Mouse (Mus musculus): ENCODE data around the gene Rnf216. TPM values are rescaled to one million over a fixed set of nuclear protein-coding genes. Genes with fewer than 3 reads are reported as not detected.

Rnf216 gene
- polyA plus RNA-seq, 1 experiment, result 15.7 TPM

- no peak for DNase-seq (ENCODE audit: low read depth, low spot score)
- 94% methylated on average over 3 of the region's 3 CpGs for WGBS
Measured at GRCm38 (mm10) chr5:143106842-143107241, 6.0 kb downstream of the Rnf216 start.

GRCm38 (mm10) chr5:143103231-143103630 lies 9.6 kb downstream of the Rnf216 start:
- 98% methylated on average over 2 of the region's 2 CpGs for WGBS
- DNase-seq (ENCODE audit: low read depth, low spot score), result no peak

- DNase-seq (ENCODE audit: low read depth, low spot score), result no peak
- 81% methylated on average over 1 of the region's 1 CpGs for WGBS
Measured at GRCm38 (mm10) chr5:143101626-143102025, 11.2 kb downstream of the Rnf216 start.

- WGBS, result 87% methylated on average over 7 of the region's 7 CpGs
- no peak for DNase-seq (ENCODE audit: low read depth, low spot score)
Measured at GRCm38 (mm10) chr5:143095256-143095655, 17.5 kb downstream of the Rnf216 start.

DNA sequence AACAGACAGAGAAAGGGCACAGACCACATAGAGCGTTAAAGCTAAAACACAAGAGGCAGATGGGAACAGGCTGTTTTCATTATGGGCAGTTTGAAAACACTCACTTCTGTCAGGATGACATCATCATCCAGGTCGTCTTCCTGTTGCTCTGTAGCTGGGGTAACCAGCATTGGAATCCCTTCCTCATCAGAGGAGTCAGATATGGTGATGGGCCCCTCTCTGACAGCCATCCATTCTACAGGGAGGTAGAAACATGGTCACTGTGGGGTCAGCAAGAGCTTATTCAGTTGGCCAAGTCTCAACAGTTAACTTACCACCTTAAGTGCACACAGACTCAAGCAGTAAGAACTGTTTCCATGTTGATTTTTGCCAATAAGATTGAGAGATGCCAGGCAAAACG lies 19.9 kb downstream of the Rnf216 start:
- DNase-seq (ENCODE audit: low read depth, low spot score), result no peak
- 68% methylated on average over 3 of the region's 3 CpGs for WGBS

DNA sequence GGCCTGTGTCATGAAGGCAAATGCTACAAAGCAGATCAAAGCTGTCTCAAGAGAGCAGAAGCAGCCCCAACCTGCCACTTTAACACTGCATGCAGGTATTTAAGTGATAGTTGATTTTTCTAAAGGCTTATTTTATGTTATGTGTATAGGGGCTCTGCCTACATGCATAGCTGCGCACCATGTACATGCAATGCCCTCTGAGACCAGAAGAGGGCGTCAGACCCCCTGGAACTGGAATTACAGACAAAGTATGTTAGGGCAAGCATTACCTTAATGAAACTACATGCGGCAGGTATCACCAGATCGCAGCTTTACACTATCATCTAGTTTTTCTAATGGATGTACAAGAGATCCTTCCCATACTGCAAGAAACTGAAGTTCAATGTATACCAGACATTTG lies 27.9 kb downstream of the Rnf216 start:
- DNase-seq (ENCODE audit: low read depth, low spot score), result no peak
- 69% methylated on average over 4 of the region's 4 CpGs for WGBS

GRCm38 (mm10) chr5:143079806-143080205 lies 33.0 kb downstream of the Rnf216 start:
- DNase-seq (ENCODE audit: low read depth, low spot score), result no peak
- 98% methylated on average over 1 of the region's 1 CpGs for WGBS

DNA sequence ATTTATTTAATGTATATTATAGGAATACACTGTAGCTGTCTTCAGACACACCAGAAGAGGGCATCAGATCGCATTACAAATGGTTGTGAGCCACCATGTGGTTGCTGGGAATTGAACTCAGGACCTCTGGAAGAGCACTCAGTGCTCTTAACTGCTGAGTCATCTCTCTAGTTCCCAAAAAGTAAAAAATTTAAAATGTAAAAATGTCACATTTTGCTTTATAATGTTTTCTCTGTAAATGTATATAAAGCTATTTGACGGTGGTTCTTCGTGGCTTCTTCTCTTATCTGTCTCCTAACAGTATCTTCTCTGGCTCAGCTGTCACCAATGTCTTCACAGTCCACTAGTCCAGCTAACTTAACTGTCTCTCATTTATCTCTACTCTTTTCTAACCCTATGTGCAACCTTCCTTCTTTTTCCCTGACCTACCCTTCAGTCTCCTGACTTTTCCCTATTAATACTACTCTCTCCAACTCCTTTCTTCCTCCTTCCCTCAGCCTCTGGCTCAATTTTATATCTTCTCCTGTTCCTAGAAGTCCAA lies 36.1 kb downstream of the Rnf216 start:
- DNase-seq (ENCODE audit: low read depth, low spot score), result no peak
- WGBS, result 94% methylated on average over 3 of the region's 3 CpGs

DNA sequence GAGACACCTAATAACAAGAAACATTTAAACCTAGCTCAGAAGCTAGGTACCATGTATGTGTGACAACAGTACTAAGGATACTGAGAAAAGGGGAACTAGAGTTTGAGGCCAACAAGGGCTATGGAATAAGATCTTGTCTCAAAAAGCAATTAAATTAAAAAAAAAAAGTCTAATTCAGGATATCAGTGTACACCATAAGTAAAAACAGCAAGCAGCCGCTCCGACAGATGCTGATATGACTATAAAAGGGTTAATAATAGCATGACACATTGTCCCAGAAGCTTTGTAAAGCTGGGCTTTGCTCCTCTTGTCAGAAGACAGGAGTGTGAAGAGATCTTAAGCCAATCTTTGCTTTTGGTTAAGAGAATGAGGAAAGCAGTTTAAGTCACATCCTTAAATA lies 36.8 kb downstream of the Rnf216 start:
- WGBS, result 96% methylated on average over 2 of the region's 2 CpGs
- no peak for DNase-seq (ENCODE audit: low read depth, low spot score)

- no peak for DNase-seq (ENCODE audit: low read depth, low spot score)
- WGBS, result 91% methylated on average over 2 of the region's 2 CpGs
Measured at GRCm38 (mm10) chr5:143069048-143069447, 43.7 kb downstream of the Rnf216 start.

- 88% methylated on average over 3 of the region's 3 CpGs for WGBS
- DNase-seq (ENCODE audit: low read depth, low spot score), result no peak
Measured at GRCm38 (mm10) chr5:143068382-143068781, 44.4 kb downstream of the Rnf216 start.

DNA sequence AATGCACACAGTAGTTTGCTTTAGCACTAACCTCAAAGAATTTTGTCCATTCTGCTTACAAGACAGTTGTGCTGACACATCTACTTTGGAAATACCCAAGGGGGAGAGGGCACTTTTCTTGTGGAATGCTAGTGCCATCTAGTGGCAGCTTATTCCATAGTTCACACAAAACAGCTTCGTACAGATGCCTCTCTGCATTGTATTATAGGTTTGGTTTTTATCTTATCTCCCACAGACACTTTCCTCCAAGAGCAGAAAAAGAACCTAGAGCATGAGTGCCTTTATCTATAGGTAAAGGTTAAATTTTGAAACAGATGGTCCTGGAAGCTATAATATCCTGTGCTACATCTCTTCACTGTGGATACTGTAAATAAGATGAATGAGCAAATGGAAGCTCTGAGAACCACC lies 46.2 kb downstream of the Rnf216 start:
- DNase-seq (ENCODE audit: low read depth, low spot score), result no peak
- WGBS, result 8% methylated on average over 1 of the region's 1 CpGs

GRCm38 (mm10) chr5:143066096-143066495 lies 46.7 kb downstream of the Rnf216 start:
- DNase-seq (ENCODE audit: low read depth, low spot score), result no peak
- WGBS, result 91% methylated on average over 1 of the region's 1 CpGs

DNA sequence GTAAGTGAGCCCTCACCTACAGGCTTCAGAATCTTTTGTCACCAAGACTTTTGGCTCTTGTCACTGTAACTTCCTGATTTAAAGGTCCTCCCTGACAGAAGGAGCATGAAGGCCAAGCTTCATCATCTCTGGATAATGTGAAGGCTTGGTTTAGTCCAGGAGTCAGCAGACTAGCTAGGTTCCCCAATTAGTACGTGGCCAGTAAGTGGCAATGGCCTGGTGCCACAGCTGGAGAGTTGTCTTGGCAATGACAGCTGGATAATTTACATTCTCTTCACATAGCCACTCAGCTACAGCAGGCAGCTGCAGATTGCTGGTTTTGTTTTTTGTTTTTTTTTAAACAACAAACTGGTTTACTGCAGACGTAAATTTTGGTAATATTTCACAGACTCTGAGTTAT lies 47.6 kb downstream of the Rnf216 start:
- 80% methylated on average over 2 of the region's 2 CpGs for WGBS
- DNase-seq (ENCODE audit: low read depth, low spot score), result no peak

GRCm38 (mm10) chr5:143062251-143062650 lies 50.5 kb downstream of the Rnf216 start:
- WGBS, result 88% methylated on average over 3 of the region's 3 CpGs
- no peak for DNase-seq (ENCODE audit: low read depth, low spot score)

DNA sequence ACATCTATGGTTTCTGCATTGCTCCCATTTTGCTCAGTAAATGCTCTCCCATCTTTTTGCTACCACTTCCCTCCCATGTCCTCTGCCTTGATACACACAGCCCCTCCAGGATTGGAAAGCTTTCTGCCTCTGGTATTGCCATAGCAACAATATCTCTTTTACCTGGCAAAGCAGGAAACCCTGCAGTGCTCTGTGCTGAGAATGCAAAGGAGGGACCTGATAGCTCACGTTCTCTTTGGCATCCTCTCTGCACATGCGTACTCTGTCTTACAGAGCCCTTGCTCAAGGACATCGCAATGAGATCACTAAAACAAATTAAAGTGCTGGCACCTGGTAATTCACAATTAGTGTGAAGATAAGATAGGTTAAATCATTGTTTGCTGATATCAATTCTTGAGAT lies 51.3 kb downstream of the Rnf216 start:
- WGBS, result 77% methylated on average over 3 of the region's 3 CpGs
- DNase-seq (ENCODE audit: low read depth, low spot score), result no peak

GRCm38 (mm10) chr5:143060774-143061385 lies 51.9 kb downstream of the Rnf216 start:
- no peak for DNase-seq (ENCODE audit: low read depth, low spot score)
- WGBS, result 47% methylated on average over 2 of the region's 2 CpGs

GRCm38 (mm10) chr5:143059958-143060357 lies 52.8 kb downstream of the Rnf216 start:
- no peak for DNase-seq (ENCODE audit: low read depth, low spot score)
- WGBS, result 100% methylated on average over 1 of the region's 1 CpGs

GRCm38 (mm10) chr5:143059182-143059581 lies 53.6 kb downstream of the Rnf216 start:
- no peak for DNase-seq (ENCODE audit: low read depth, low spot score)

DNA sequence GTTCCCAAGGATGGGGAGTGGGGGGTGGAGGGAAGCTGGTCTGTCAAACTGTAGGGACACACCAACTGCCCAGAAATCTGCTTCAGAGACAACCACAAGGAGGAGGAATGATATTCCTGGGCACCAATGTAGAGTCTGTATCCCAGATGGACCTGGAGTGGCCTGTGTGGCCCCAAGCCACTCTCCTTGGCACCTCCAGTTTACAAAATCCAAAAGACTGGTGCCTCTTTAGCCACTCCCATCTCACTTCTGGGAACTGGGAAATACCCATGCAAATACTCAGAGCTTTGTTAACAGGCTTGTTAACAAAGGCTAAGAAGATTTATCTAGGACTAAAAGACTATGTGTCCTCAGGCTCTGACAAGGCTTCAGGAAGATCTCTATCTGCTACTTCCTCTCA lies 54.1 kb downstream of the Rnf216 start:
- DNase-seq (ENCODE audit: low read depth, low spot score), result no peak

- DNase-seq (ENCODE audit: low read depth, low spot score), result no peak
- WGBS, result 72% methylated on average over 2 of the region's 2 CpGs
Measured at GRCm38 (mm10) chr5:143058208-143058607, 54.6 kb downstream of the Rnf216 start.

DNA sequence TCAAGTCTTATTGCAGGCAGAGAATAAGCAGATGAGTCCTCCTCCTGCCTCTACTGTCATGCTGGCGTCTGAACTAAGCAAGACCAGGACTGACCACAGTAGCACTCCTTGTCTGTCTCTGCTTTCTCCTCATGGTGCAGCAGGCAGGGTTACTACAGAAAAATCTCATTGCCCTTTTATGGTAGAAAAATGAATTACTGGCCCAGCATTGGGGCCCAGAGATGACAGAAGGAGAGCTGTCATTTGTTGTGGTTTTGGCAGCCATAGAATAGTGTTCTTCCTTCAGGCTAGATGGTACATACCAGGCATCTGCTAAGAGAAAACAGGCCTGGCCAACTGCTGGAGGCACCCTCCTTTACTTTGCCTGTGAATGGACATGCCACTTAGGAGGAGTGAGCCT lies 55.0 kb downstream of the Rnf216 start:
- DNase-seq (ENCODE audit: low read depth, low spot score), result no peak
- WGBS, result 64% methylated on average over 1 of the region's 1 CpGs
